Mouse (Mus musculus) midbrain, embryonic 15.5 days (tissue): ENCODE data around the gene Apln. TPM values are rescaled to one million over a fixed set of nuclear protein-coding genes. Genes with fewer than 3 reads are reported as not detected.
A peak's percentile ranks its signal among the peaks of the same experiment; 100 is the strongest.

Source experiments
- ATAC-seq: fragments of 200-750 bp; cut with Nextera tagmentation; replicated peaks from 2 replicates; pipeline ENCODE4 v1.8.0; 2017; ENCODE audit warnings: moderate TSS enrichment
- H3K27ac ChIP-seq: fragments of 300-500 bp; sonication (generic); 2 replicates; pipeline ENCODE4 v1.5.1; 2015; ENCODE audit warnings: mild to moderate bottlenecking, inconsistent platforms
- H3K27me3 ChIP-seq: fragments of 300-500 bp; sonication (generic); replicated peaks from 2 replicates; pipeline ENCODE4 v1.6.1; 2015; ENCODE audit warnings: inconsistent platforms
- H3K36me3 ChIP-seq: fragments of 300-500 bp; sonication (generic); replicated peaks from 2 replicates; pipeline ENCODE4 v1.6.1; 2015; ENCODE audit warnings: inconsistent platforms
- H3K4me1 ChIP-seq: fragments of 300-500 bp; sonication (generic); 2 replicates; pipeline ENCODE4 v1.6.1; 2015; ENCODE audit warnings: inconsistent platforms
- H3K4me2 ChIP-seq: fragments of 300-500 bp; sonication (generic); 2 replicates; pipeline ENCODE4 v1.6.1; 2015; ENCODE audit warnings: inconsistent platforms, mild to moderate bottlenecking, moderate library complexity
- H3K4me3 ChIP-seq: fragments of 300-500 bp; sonication (generic); 2 replicates; pipeline ENCODE4 v1.5.1; 2015; ENCODE audit warnings: mild to moderate bottlenecking, inconsistent platforms
- H3K9ac ChIP-seq: fragments of 300-500 bp; sonication (generic); 2 replicates; pipeline ENCODE4 v1.6.1; 2015; ENCODE audit warnings: mild to moderate bottlenecking, inconsistent platforms
- H3K9me3 ChIP-seq: fragments of 300-500 bp; sonication (generic); 2 replicates; pipeline ENCODE4 v1.6.1; 2016; ENCODE audit warnings: inconsistent platforms
- WGBS: fragments of 180-500 bp; shearing (Covaris S2); methylation state at CpG from one replicate; pipeline ENCODE4 v1.1.7; 2015; ENCODE audit warnings: mixed read lengths; 5-methylcytosine and 5-hydroxymethylcytosine counted together
- polyA plus RNA-seq: library from polyadenylated mRNA; unstranded; fragments of >200 nt; fragmentation: Nextera tagmentation; extraction: Ambion mirVana; gene quantifications from 2 replicates; pipeline ENCODE4 v1.2.1, GENCODE M21; 2015

Apln gene
- polyA plus RNA-seq, result 3.5 and 4.3 TPM in 2 replicates

DNA sequence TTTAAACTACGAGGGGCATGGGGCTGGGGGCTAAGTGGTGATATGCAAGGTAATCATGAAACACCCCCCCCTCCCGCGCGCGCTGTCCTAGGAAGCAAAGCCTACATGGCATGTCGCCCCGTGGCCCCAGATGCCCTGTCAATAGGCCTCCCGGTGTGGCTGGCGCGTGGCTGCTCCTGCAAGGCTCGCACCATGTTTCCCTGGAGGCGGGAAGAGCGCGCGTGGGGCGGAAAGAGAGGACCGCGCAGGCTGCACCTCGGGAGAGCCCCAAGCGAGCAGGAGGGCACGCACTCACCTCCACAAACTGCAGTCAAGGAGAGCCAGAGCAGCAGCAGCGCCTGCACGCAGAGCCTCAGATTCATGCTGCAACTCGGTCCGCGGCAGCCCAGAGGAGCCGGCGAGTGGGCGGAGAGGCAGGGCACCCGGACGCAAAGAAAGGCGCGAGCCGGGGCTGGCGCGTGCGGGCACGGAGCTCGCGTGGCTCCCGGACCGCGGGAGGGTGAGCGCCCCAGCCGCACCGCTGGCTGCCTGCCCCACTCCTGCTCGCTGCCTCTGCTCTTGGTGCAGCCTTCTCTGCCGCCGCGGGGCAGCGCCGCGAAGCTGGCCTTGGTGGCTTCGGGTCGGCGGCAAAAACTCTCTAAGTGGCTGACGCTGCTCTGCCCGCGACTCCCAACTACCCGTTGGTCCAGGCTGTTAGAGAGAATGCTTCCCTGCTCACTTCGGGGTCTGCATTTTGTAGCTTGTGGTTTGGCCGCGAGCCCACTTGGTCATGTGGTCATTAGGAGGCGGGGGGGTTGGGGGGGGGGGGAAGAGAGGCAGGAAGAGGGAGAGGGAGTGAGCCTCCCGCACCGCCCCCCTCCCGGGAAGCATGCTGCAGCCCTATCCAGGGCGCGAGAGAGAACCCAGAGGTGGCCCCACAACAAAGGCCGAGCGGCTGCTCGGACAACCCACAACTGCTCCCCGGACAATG is at the start of gene Apln:
Gene Apln (minus strand): TSS at position 710 of the 970 bp plus-strand sequence.
- Histone ChIP-seq H3K9ac (peak within 1 kb of the TSS; percentile 40), H3K36me3 (no peaks in the 10 kb centered on the region), H3K27ac (no peak within 1 kb of the TSS), H3K4me1 (peaks cover 8% of the 10 kb centered on the region), H3K27me3 (peaks cover 22% of the 10 kb centered on the region), H3K4me3 (peak within 1 kb of the TSS; percentile 50), H3K9me3 (no peaks in the 10 kb centered on the region), H3K4me2 (peak within 1 kb of the TSS; percentile 85)
- peak; percentile 67 for ATAC-seq
- WGBS, result 23% methylated on average over 60 of the region's 73 CpGs

DNA sequence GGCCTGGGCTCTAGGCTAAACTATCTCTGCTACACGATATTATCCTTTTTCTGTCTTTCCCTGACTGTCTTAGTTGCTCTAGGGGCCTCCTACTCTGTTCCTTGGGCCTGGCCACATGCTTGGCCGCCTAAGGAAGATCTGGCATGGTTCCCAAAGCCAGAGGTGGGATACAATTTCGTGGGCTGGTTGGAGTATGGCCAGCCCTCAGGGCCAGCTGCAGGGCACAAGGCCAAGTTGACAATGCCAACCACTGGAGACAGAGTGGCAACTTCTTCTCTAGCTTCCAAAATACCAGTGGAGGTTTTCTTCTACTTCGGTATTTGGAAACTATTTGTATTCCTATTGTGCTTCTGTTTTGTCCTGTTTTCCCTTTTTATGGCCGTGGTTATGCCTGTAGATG is 47.7 kb upstream of the Apln start:
- WGBS, result 61% methylated on average over 5 of the region's 5 CpGs
- Histone ChIP-seq H3K4me2 (no peak overlapping the region), H3K4me3 (no peak overlapping the region)

GRCm38 (mm10) chrX:48076806-48077425 is 42.3 kb upstream of the Apln start:
- WGBS, result 79% methylated on average over 4 of the region's 4 CpGs
- no peak overlapping the region for H3K9ac ChIP-seq

More for the DNA sequence above, 47.7 kb upstream of the Apln start:
- H3K9ac ChIP-seq, result no peak overlapping the region
- no peaks in the 10 kb centered on the region for H3K9me3 ChIP-seq
- no peaks in the 10 kb centered on the region for H3K36me3 ChIP-seq
- no peaks in the 10 kb centered on the region for H3K27me3 ChIP-seq
- no peaks in the 10 kb centered on the region for H3K4me1 ChIP-seq
- no peak overlapping the region for H3K27ac ChIP-seq
- ATAC-seq, result no peak

GRCm38 (mm10) chrX:48074691-48075090 is 40.0 kb upstream of the Apln start:
- Histone ChIP-seq H3K4me3 (no peak overlapping the region), H3K27me3 (no peaks in the 10 kb centered on the region), H3K27ac (no peak overlapping the region), H3K9me3 (no peaks in the 10 kb centered on the region), H3K9ac (no peak overlapping the region), H3K36me3 (no peaks in the 10 kb centered on the region), H3K4me2 (no peak overlapping the region), H3K4me1 (no peaks in the 10 kb centered on the region)
- WGBS, result 87% methylated on average over 3 of the region's 3 CpGs
- no peak for ATAC-seq

More at GRCm38 (mm10) chrX:48076806-48077425, 42.3 kb upstream of the Apln start:
- no peak for ATAC-seq
- Histone ChIP-seq H3K4me2 (no peak overlapping the region), H3K4me3 (no peak overlapping the region), H3K27ac (no peak overlapping the region), H3K27me3 (no peaks in the 10 kb centered on the region), H3K9me3 (no peaks in the 10 kb centered on the region), H3K4me1 (no peaks in the 10 kb centered on the region), H3K36me3 (no peaks in the 10 kb centered on the region)

- WGBS, result 20% methylated on average over 5 of the region's 5 CpGs
- Histone ChIP-seq H3K27me3 (no peaks in the 10 kb centered on the region), H3K9me3 (no peaks in the 10 kb centered on the region), H3K27ac (no peak overlapping the region), H3K4me2 (no peak overlapping the region), H3K9ac (no peak overlapping the region), H3K36me3 (no peaks in the 10 kb centered on the region), H3K4me3 (no peak overlapping the region), H3K4me1 (no peaks in the 10 kb centered on the region)
- ATAC-seq, result no peak
Observed at GRCm38 (mm10) chrX:48072401-48072800, 37.7 kb upstream of the Apln start.

DNA sequence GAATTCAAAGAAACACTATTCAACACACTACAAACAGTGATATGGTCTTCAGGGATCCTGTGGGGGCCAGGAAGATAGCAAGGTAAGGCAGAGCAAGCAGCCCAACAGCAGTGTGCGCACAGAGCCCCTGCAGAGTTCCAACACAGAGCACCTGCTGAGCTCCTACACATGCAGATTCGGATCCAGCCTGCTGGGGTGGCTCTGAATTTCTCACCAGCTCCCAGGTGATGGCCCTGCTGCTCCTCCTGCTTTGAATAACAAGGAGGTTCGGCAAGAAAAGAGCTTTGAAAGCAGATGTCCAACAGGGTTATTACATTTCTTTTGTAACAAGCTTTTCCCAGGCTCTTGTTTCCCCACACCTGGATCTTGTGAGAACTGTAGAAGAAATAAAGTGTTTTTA is 37.3 kb upstream of the Apln start:
- H3K9ac ChIP-seq, result no peak overlapping the region
- H3K4me1 ChIP-seq, result no peaks in the 10 kb centered on the region
- H3K36me3 ChIP-seq, result no peaks in the 10 kb centered on the region
- no peak overlapping the region for H3K27ac ChIP-seq
- no peaks in the 10 kb centered on the region for H3K9me3 ChIP-seq
- ATAC-seq, result no peak
- H3K4me3 ChIP-seq, result no peak overlapping the region
- no peak overlapping the region for H3K4me2 ChIP-seq
- 23% methylated on average over 3 of the region's 3 CpGs for WGBS
- H3K27me3 ChIP-seq, result no peaks in the 10 kb centered on the region

DNA sequence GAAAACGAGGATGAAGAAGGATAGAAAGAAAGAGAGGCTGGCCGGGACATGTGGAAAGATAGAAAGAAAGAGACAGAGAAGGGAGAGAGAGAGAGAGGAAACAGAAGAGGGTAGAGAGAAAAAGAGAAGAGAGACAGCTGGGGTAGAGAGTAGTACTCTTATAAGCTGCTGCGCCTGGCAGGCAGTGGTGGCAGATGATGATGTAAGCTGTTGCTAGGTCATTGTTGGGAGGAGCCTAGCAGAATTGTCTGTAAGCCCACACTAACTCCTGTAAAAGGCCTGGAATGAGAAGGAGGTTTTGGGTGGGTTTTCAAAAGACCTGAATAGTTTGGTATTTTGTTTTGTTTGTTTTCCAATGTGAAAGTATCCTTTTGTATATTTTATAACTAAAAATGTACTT is 32.2 kb upstream of the Apln start:
- Histone ChIP-seq H3K9me3 (no peaks in the 10 kb centered on the region), H3K4me3 (no peak overlapping the region), H3K4me1 (no peaks in the 10 kb centered on the region), H3K36me3 (no peaks in the 10 kb centered on the region), H3K4me2 (no peak overlapping the region), H3K9ac (no peak overlapping the region), H3K27ac (no peak overlapping the region), H3K27me3 (no peaks in the 10 kb centered on the region)
- no peak for ATAC-seq
- WGBS, result 78% methylated on average over 3 of the region's 3 CpGs

DNA sequence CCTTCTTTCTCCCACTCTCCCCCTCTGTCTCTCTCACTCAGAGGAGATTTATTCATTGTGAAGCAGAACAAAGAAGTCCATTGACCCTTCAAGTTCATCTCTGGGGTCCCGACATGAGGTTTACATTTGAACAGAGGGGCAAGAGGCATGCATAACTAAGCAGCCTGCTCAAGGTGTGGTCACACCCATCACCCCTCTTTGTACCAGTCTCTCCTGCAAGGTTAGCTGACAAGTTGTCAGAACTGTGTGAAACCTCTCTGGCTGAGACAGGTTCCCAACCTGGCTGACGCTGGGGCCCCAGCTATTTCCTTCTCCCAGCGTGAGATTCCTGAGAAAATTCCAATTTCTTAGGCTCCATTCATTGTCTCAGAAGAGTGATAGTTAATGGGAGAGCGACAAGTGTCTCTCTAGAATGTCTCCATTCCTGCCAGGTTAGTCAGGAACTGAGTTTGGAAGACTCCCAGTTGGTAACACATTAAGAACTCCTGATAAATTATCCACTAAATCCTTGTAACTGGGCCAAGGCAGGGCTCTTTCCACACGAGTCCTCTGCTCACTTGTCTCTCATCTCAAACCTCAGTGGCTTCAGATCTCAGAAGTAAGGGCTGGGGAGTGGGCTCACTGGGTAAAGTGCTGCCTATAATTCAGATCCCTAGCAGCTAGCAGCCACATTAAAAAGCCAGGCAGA is 29.7 kb upstream of the Apln start:
- H3K9ac ChIP-seq, result no peak overlapping the region
- no peaks in the 10 kb centered on the region for H3K4me1 ChIP-seq
- no peaks in the 10 kb centered on the region for H3K9me3 ChIP-seq
- H3K4me2 ChIP-seq, result no peak overlapping the region
- 30% methylated on average over 5 of the region's 5 CpGs for WGBS
- no peak for ATAC-seq
- no peak overlapping the region for H3K27ac ChIP-seq
- H3K36me3 ChIP-seq, result no peaks in the 10 kb centered on the region
- no peak overlapping the region for H3K4me3 ChIP-seq
- H3K27me3 ChIP-seq, result no peaks in the 10 kb centered on the region

GRCm38 (mm10) chrX:48062481-48062880 is 27.8 kb upstream of the Apln start:
- ATAC-seq, result no peak
- H3K27me3 ChIP-seq, result no peaks in the 10 kb centered on the region
- WGBS, result 78% methylated on average over 4 of the region's 4 CpGs

GRCm38 (mm10) chrX:48054186-48055015 is 19.7 kb upstream of the Apln start:
- Histone ChIP-seq H3K4me1 (peaks cover 7% of the 10 kb centered on the region; the same call in 1 of the 2 replicates), H3K9ac (no peak overlapping the region), H3K27ac (peak overlapping the region; percentile 16; the same call in 1 of the 2 replicates), H3K36me3 (no peaks in the 10 kb centered on the region), H3K4me3 (peak overlapping the region; percentile 21), H3K4me2 (peak overlapping the region; percentile 49), H3K9me3 (no peaks in the 10 kb centered on the region), H3K27me3 (no peaks in the 10 kb centered on the region; the same call in 1 of the 2 replicates)
- peak; percentile 94 for ATAC-seq
- 29% methylated on average over 31 of the region's 31 CpGs for WGBS

More at GRCm38 (mm10) chrX:48062481-48062880, 27.8 kb upstream of the Apln start:
- Histone ChIP-seq H3K9ac (no peak overlapping the region), H3K36me3 (no peaks in the 10 kb centered on the region), H3K4me3 (no peak overlapping the region), H3K27ac (no peak overlapping the region), H3K9me3 (no peaks in the 10 kb centered on the region), H3K4me1 (no peaks in the 10 kb centered on the region), H3K4me2 (no peak overlapping the region)

DNA sequence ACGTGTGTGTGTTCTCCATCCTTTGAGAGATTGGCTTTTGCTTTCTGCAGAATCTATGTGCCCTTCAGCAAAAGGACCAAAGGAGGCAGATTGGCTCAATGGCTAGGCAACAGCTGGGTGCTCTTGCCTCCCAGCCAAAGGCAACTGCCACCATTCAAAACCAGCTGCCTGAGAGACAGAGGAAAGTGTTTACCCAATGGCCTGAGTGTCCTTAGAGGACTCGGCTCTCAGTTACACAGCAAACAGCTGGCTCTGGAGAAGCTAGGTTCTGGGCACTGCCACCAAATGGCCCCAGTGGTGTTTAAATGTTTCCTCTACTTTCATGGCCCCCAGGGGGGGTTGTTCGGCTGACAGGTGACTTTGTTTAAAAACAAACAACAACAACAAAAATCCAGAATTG is 19.1 kb upstream of the Apln start:
- Histone ChIP-seq H3K4me1 (peaks cover 7% of the 10 kb centered on the region; the same call in 1 of the 2 replicates), H3K27me3 (no peaks in the 10 kb centered on the region; the same call in 1 of the 2 replicates), H3K27ac (peak overlapping the region; percentile 16; the same call in 1 of the 2 replicates), H3K9ac (no peak overlapping the region), H3K4me3 (no peak overlapping the region), H3K9me3 (no peaks in the 10 kb centered on the region), H3K4me2 (peak overlapping the region; percentile 49), H3K36me3 (no peaks in the 10 kb centered on the region)
- WGBS, result 49% methylated on average over 3 of the region's 3 CpGs
- 0 out of 2 replicates have a peak, but pooled peaks have one; percentile 57 for ATAC-seq
